Mouse (Mus musculus) kidney, postnatal 0 days (tissue): ENCODE measurements around the gene Cdc45. TPM values are rescaled to one million over a fixed set of nuclear protein-coding genes. Genes with fewer than 3 reads are reported as not detected.

Source experiments
- ATAC-seq: fragments of 200-750 bp; cut with Nextera tagmentation; replicated peaks from 2 replicates; pipeline ENCODE4 v1.8.0; 2017; ENCODE audit warnings: low read depth, moderate number of reproducible peaks, moderate TSS enrichment, moderate library complexity; ENCODE audit not compliant: low FRiP score
- DNase-seq: peaks from one replicate; pipeline ENCODE4 v3.0.0-alpha.2; 2016; ENCODE audit warnings: low spot score
- H3K27ac ChIP-seq: fragments of 300-500 bp; sonication (generic); 2 replicates; pipeline ENCODE4 v1.5.1; 2014; ENCODE audit warnings: mild to moderate bottlenecking
- H3K27me3 ChIP-seq: fragments of 300-500 bp; sonication (generic); 2 replicates; pipeline ENCODE4 v1.6.1; 2014; ENCODE audit warnings: low read length, mixed read lengths; ENCODE audit not compliant: insufficient read depth
- H3K36me3 ChIP-seq: fragments of 300-500 bp; sonication (generic); 2 replicates; pipeline ENCODE4 v1.6.1; 2014; ENCODE audit warnings: low read length, mixed read lengths; ENCODE audit not compliant: insufficient read depth
- H3K4me1 ChIP-seq: fragments of 300-500 bp; sonication (generic); replicated peaks from 2 replicates; pipeline ENCODE4 v1.6.1; 2014; ENCODE audit warnings: antibody characterized with exemption, low read length, mixed read lengths; ENCODE audit not compliant: insufficient read depth
- H3K4me2 ChIP-seq: fragments of 300-500 bp; sonication (generic); 2 replicates; pipeline ENCODE4 v1.6.1; 2014; ENCODE audit warnings: mild to moderate bottlenecking, low read length, moderate library complexity, mixed read lengths
- H3K4me3 ChIP-seq: fragments of 300-500 bp; sonication (generic); replicated peaks from 2 replicates; pipeline ENCODE4 v1.5.1; 2014; ENCODE audit warnings: low read depth, low read length
- H3K9ac ChIP-seq: fragments of 300-500 bp; sonication (generic); 2 replicates; pipeline ENCODE4 v1.6.1; 2014; ENCODE audit warnings: low read depth, low read length
- H3K9me3 ChIP-seq: fragments of 300-500 bp; sonication (generic); replicated peaks from 2 replicates; pipeline ENCODE4 v1.6.1; 2016; ENCODE audit warnings: low read length, inconsistent platforms, mixed read lengths
- CTCF ChIP-seq: IDR thresholded peaks from 2 replicates; pipeline ENCODE4 v1.5.1; 2016; ENCODE audit warnings: antibody characterized with exemption, low read depth, mild to moderate bottlenecking, moderate library complexity
- WGBS: fragments of 180-500 bp; shearing (Covaris S2); extraction: QIAGEN DNeasy Blood & Tissue Kit; methylation state at CpG from one replicate; pipeline ENCODE4 v1.1.7; 2014; 5-methylcytosine and 5-hydroxymethylcytosine counted together
- polyA plus RNA-seq: library from polyadenylated mRNA; unstranded; fragments of >200 nt; fragmentation: Nextera tagmentation; extraction: Ambion mirVana; gene quantifications from 2 replicates; pipeline ENCODE4 v1.2.1, GENCODE M21; 2015

The Cdc45 gene
- polyA plus RNA-seq, 1 experiment from 2014 or later = 20.1 TPM

DNA sequence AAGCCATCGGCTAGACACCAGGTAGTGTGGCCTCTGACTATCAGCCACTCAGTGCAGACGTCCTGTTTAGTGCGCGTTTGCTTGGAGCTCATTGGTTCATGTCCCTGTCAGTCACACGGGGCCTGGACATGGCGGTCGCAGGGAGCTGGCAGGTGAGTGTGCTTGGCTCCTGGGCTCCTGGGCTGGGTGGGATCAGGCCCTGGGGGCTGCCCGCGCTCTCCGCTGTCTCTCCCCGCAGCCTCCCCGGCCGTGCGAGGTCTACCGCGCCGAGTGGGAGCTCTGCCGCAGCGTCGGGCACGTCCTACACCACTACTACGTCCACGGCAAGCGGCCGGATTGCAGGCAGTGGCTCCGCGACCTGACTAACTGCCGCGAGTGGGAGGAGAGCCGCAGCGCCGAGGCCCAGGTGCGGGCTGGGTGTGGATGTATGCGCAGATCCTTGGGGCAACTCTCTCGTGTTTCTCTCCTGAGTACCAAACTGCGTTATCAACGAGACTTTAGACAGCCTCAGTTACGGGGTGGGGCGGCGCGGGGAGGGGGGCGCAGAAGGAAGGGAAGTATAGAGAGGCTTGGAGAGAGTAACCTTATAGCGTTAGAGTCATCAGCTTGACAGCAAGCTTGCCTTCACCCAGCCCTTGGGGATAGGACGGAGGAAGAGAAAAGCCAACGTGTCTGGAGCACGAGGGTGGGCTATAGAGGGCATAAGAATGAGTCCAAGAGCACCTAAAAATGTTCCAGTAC, 24.9 kb upstream of the Cdc45 start, which contains the start of the genes 2510002D24Rik and Gm28539:
2510002D24Rik (plus strand) TSS at position 111 of the 741 bp plus-strand sequence.
Gm28539 (plus strand) TSS at position 117 of the 741 bp plus-strand sequence.
- H3K4me3 ChIP-seq = peak within 1 kb of the TSS; percentile 93
- no peak for TF ChIP-seq CTCF
- peak within 1 kb of the TSS; percentile 82 for H3K9ac ChIP-seq
- H3K9me3 ChIP-seq = no peaks in the 10 kb centered on the region
- H3K4me1 ChIP-seq = 0 out of 2 replicates have a peak, but pooled peaks cover 4% of the 10 kb centered on the region
- ATAC-seq (peak; percentile 99), DNase-seq (peak; percentile 89)
- under 1% methylated on average over 46 of the region's 46 CpGs for WGBS
- peak within 1 kb of the TSS; percentile 85 for H3K27ac ChIP-seq
- peak within 1 kb of the TSS; percentile 75 for H3K4me2 ChIP-seq
- H3K36me3 ChIP-seq = peaks cover 22% of the 10 kb centered on the region; the same call in 1 of the 2 replicates
- no peaks in the 10 kb centered on the region for H3K27me3 ChIP-seq

DNA sequence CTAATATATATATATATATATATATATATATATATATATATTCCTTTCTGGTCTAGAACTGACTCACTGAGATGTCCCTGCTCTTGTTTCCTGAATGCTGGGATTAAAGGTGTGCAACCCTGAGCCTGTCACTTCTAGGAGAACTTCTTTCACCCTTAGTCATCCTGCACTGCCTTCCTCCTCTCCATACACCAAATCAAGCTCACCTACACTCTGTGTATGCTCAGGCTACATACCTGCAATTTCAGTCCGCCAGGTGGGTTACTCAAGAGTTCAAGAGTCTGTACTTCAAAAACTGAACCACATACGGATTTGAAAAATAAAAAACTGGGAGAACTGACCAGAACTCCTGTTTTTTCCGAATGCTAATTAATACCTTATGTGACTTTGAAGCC, 24.3 kb upstream of the Cdc45 start:
- Histone ChIP-seq H3K27me3 (no peaks in the 10 kb centered on the region), H3K4me2 (peak overlapping the region; percentile 75), H3K36me3 (peaks cover 26% of the 10 kb centered on the region; the same call in 1 of the 2 replicates), H3K9me3 (no peaks in the 10 kb centered on the region), H3K4me3 (peak overlapping the region; percentile 93), H3K27ac (no peak overlapping the region), H3K4me1 (0 out of 2 replicates have a peak, but pooled peaks cover 4% of the 10 kb centered on the region), H3K9ac (no peak overlapping the region)
- DNase-seq = peak; percentile 13
- ATAC-seq = peak; percentile 31; the same call in 1 of the 2 replicates
- TF ChIP-seq CTCF = no peak
- 23% methylated on average over 3 of the region's 3 CpGs for WGBS

DNA sequence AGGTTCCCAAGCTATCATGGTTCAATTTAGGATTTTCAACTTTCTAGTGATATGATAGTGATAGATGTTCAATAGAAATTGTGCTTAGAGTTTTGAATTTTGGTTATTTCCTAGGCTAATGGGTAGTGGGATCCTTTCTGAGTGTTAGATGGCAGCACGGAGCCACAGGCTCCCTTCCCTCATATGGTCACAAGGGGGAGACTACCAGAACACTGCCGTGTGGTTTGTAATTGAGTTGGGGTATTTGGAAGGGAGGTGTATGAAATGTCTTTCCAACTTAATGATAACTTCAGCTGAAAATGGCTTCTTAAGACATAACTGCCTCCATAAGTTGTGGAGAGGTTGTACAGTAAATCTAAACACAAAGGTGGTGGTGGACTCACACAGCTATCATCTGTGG, 21.7 kb upstream of the Cdc45 start:
- ATAC-seq (no peak), DNase-seq (no peak)
- no peak overlapping the region for H3K4me2 ChIP-seq
- 64% methylated on average over 2 of the region's 2 CpGs for WGBS
- H3K27me3 ChIP-seq = no peaks in the 10 kb centered on the region
- TF ChIP-seq CTCF = peak; percentile 21; the same call in 1 of the 2 replicates
- no peaks in the 10 kb centered on the region for H3K9me3 ChIP-seq
- 0 out of 2 replicates have a peak, but pooled peaks cover 4% of the 10 kb centered on the region for H3K4me1 ChIP-seq
- no peak overlapping the region for H3K27ac ChIP-seq
- H3K4me3 ChIP-seq = no peak overlapping the region
- no peak overlapping the region for H3K9ac ChIP-seq
- H3K36me3 ChIP-seq = peaks cover 30% of the 10 kb centered on the region

DNA sequence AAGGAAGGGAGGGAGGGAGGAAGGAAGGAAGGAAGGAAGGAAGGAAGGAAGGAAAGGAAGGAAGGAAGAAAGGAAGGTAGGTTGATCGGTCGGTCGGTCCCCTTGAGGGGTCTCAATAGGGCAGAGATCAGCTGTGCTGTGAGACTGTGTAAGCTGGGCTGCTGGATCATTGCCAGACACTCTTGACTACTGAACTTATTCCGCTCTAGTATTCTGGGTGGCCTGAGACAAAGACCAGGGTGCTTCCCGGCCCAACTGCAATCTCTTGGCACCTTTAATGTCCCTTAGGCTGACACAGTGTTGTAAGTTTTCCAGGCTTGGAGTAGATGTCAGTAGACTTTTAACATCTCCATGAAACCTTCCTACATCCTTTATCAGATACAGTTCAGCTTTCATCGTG, 17.3 kb upstream of the Cdc45 start:
- Histone ChIP-seq H3K36me3 (peaks cover 59% of the 10 kb centered on the region), H3K9ac (no peak overlapping the region), H3K4me3 (no peak overlapping the region), H3K27me3 (no peaks in the 10 kb centered on the region), H3K27ac (no peak overlapping the region), H3K4me1 (no peaks in the 10 kb centered on the region), H3K9me3 (no peaks in the 10 kb centered on the region), H3K4me2 (no peak overlapping the region)
- TF ChIP-seq CTCF = no peak
- ATAC-seq = peak; percentile 66; the same call in 1 of the 2 replicates
- WGBS = 83% methylated on average over 6 of the region's 6 CpGs
- DNase-seq = no peak

DNA sequence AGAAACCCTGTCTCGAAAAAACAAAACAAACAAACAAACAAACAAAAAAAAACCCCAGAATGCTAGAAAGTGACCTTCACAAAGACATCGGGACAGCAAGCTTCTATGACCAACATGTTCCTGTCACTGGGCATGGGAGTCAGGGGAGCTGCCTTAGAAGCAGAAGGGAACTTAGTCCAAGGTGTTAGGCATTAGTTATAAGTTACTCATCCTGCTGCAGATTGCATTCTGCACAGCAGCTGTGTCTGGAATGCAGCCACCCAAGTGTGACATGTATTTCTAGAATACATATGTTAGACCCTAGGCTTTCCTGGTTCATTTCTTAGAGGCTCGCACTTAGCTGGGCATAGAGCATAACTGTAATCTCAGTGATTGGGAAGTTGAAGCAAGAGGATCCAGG, 16.8 kb upstream of the Cdc45 start:
- no peak for TF ChIP-seq CTCF
- ATAC-seq = peak; percentile 74
- H3K9ac ChIP-seq = no peak overlapping the region
- no peaks in the 10 kb centered on the region for H3K9me3 ChIP-seq
- H3K27me3 ChIP-seq = no peaks in the 10 kb centered on the region
- WGBS = 93% methylated on average over 3 of the region's 3 CpGs
- no peak overlapping the region for H3K4me2 ChIP-seq
- no peaks in the 10 kb centered on the region for H3K4me1 ChIP-seq
- no peak for DNase-seq
- H3K27ac ChIP-seq = 0 out of 2 replicates have a peak overlapping the region, but pooled peaks have one; percentile 25
- no peak overlapping the region for H3K4me3 ChIP-seq
- peaks cover 56% of the 10 kb centered on the region for H3K36me3 ChIP-seq

DNA sequence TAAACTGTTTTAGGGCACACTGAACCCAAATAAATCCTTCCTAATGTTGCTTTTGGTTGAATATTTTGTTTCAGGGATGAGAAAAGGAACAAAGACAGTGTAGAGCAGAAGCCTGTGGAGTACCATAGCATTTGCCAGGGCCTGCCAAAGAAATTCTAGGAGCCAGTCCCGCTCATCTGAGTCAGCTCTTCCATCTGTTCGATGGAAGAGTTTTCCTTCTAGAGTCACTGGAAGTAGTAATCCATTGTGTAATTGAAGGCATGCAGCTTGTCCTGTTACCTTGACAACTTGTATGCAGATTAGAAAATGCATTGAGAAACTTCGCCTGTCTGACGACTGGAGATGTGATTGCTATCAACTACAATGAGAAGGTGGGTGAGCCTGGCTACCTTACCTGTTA, 11.1 kb upstream of the Cdc45 start:
- Histone ChIP-seq H3K27me3 (no peaks in the 10 kb centered on the region), H3K36me3 (peaks cover 82% of the 10 kb centered on the region), H3K4me3 (no peak overlapping the region), H3K4me2 (no peak overlapping the region), H3K4me1 (no peaks in the 10 kb centered on the region), H3K9me3 (no peaks in the 10 kb centered on the region), H3K27ac (no peak overlapping the region), H3K9ac (no peak overlapping the region)
- no peak for DNase-seq
- no peak for ATAC-seq
- 80% methylated on average over 4 of the region's 4 CpGs for WGBS
- TF ChIP-seq CTCF = no peak
